Mouse (Mus musculus): ENCODE measurements at regions not wholly inside any gene's neighbourhood (a gene's known extent, or its start where the extent isn't known, plus 50 kb on each side); places are given as distances from the start of the nearest gene placed in this dataset.

GRCm38 (mm10) chr4:140396548-140396947 lies 150.0 kb upstream of the Igsf21 start:
- H3K9ac ChIP-seq: no peak overlapping the region
- no peaks in the 10 kb centered on the region for H3K36me3 ChIP-seq
- H3K4me2 ChIP-seq: no peak overlapping the region
- H3K27ac ChIP-seq: no peak overlapping the region
- no peaks in the 10 kb centered on the region for H3K9me3 ChIP-seq
- no peaks in the 10 kb centered on the region for H3K4me1 ChIP-seq
- H3K27me3 ChIP-seq: no peaks in the 10 kb centered on the region
- 36% methylated on average over 8 of the region's 8 CpGs for WGBS
- no peak for ATAC-seq (ENCODE audit: borderline replicate concordance, extremely low read depth, low FRiP score, low TSS enrichment)
- H3K4me3 ChIP-seq: no peak overlapping the region

- Histone ChIP-seq H3K27me3 (no peaks in the 10 kb centered on the region), H3K27ac (no peak overlapping the region), H3K36me3 (no peaks in the 10 kb centered on the region), H3K4me3 (no peak overlapping the region), H3K9ac (no peak overlapping the region), H3K4me2 (no peak overlapping the region), H3K4me1 (no peaks in the 10 kb centered on the region), H3K9me3 (no peaks in the 10 kb centered on the region)
- ATAC-seq (ENCODE audit: borderline replicate concordance, extremely low read depth, low FRiP score, low TSS enrichment): no peak
- WGBS: 5% methylated on average over 7 of the region's 7 CpGs
Measured at GRCm38 (mm10) chr4:140392290-140392689, 145.7 kb upstream of the Igsf21 start.

- no peaks in the 10 kb centered on the region for H3K9me3 ChIP-seq
- ATAC-seq (ENCODE audit: borderline replicate concordance, extremely low read depth, low FRiP score, low TSS enrichment): no peak
- H3K27me3 ChIP-seq: no peaks in the 10 kb centered on the region
- WGBS: 31% methylated on average over 12 of the region's 12 CpGs
- no peak overlapping the region for H3K27ac ChIP-seq
- H3K9ac ChIP-seq: no peak overlapping the region
- no peak overlapping the region for H3K4me3 ChIP-seq
- no peaks in the 10 kb centered on the region for H3K36me3 ChIP-seq
- H3K4me2 ChIP-seq: no peak overlapping the region
- H3K4me1 ChIP-seq: no peaks in the 10 kb centered on the region
Measured at GRCm38 (mm10) chr4:140390684-140391234, 144.2 kb upstream of the Igsf21 start.

GRCm38 (mm10) chr4:140385686-140386085 lies 139.1 kb upstream of the Igsf21 start:
- H3K4me3 ChIP-seq: no peak overlapping the region
- no peak overlapping the region for H3K4me2 ChIP-seq
- no peak overlapping the region for H3K9ac ChIP-seq
- no peak for ATAC-seq (ENCODE audit: borderline replicate concordance, extremely low read depth, low FRiP score, low TSS enrichment)
- H3K27me3 ChIP-seq: no peaks in the 10 kb centered on the region
- no peak overlapping the region for H3K27ac ChIP-seq
- H3K4me1 ChIP-seq: no peaks in the 10 kb centered on the region
- no peaks in the 10 kb centered on the region for H3K36me3 ChIP-seq
- WGBS: 55% methylated on average over 6 of the region's 6 CpGs
- no peaks in the 10 kb centered on the region for H3K9me3 ChIP-seq

GRCm38 (mm10) chr4:140385226-140385625 lies 138.6 kb upstream of the Igsf21 start:
- no peaks in the 10 kb centered on the region for H3K27me3 ChIP-seq
- H3K4me2 ChIP-seq: no peak overlapping the region
- ATAC-seq (ENCODE audit: borderline replicate concordance, extremely low read depth, low FRiP score, low TSS enrichment): no peak
- 87% methylated on average over 14 of the region's 14 CpGs for WGBS
- H3K4me3 ChIP-seq: no peak overlapping the region
- no peaks in the 10 kb centered on the region for H3K36me3 ChIP-seq
- no peak overlapping the region for H3K9ac ChIP-seq
- no peaks in the 10 kb centered on the region for H3K4me1 ChIP-seq
- H3K27ac ChIP-seq: no peak overlapping the region
- no peaks in the 10 kb centered on the region for H3K9me3 ChIP-seq

- ATAC-seq (ENCODE audit: borderline replicate concordance, extremely low read depth, low FRiP score, low TSS enrichment): no peak
- WGBS: 61% methylated on average over 7 of the region's 7 CpGs
Measured at GRCm38 (mm10) chr4:140383596-140383995, 137.0 kb upstream of the Igsf21 start.

GRCm38 (mm10) chr4:140380733-140381132 lies 134.1 kb upstream of the Igsf21 start:
- WGBS: 23% methylated on average over 13 of the region's 13 CpGs
- Histone ChIP-seq H3K27me3 (no peaks in the 10 kb centered on the region), H3K9me3 (no peaks in the 10 kb centered on the region), H3K9ac (no peak overlapping the region), H3K4me3 (no peak overlapping the region), H3K27ac (no peak overlapping the region), H3K36me3 (no peaks in the 10 kb centered on the region), H3K4me1 (no peaks in the 10 kb centered on the region), H3K4me2 (no peak overlapping the region)
- ATAC-seq (ENCODE audit: borderline replicate concordance, extremely low read depth, low FRiP score, low TSS enrichment): no peak

More at GRCm38 (mm10) chr4:140383596-140383995, 137.0 kb upstream of the Igsf21 start:
- Histone ChIP-seq H3K9me3 (no peaks in the 10 kb centered on the region), H3K27me3 (no peaks in the 10 kb centered on the region), H3K27ac (no peak overlapping the region), H3K9ac (no peak overlapping the region), H3K4me3 (no peak overlapping the region), H3K36me3 (no peaks in the 10 kb centered on the region), H3K4me1 (no peaks in the 10 kb centered on the region), H3K4me2 (no peak overlapping the region)

GRCm38 (mm10) chr4:140377941-140378340 lies 131.4 kb upstream of the Igsf21 start:
- Histone ChIP-seq H3K9me3 (no peaks in the 10 kb centered on the region), H3K4me2 (no peak overlapping the region), H3K27me3 (no peaks in the 10 kb centered on the region), H3K4me1 (no peaks in the 10 kb centered on the region), H3K4me3 (no peak overlapping the region), H3K9ac (no peak overlapping the region), H3K27ac (no peak overlapping the region), H3K36me3 (no peaks in the 10 kb centered on the region)
- ATAC-seq (ENCODE audit: borderline replicate concordance, extremely low read depth, low FRiP score, low TSS enrichment): no peak
- WGBS: 47% methylated on average over 1 of the region's 1 CpGs

GRCm38 (mm10) chr4:140372586-140373325 lies 126.2 kb upstream of the Igsf21 start:
- no peak for ATAC-seq (ENCODE audit: borderline replicate concordance, extremely low read depth, low FRiP score, low TSS enrichment)

GRCm38 (mm10) chr4:140371426-140372213 lies 125.0 kb upstream of the Igsf21 start:
- Histone ChIP-seq H3K4me1 (no peaks in the 10 kb centered on the region), H3K27ac (no peak overlapping the region), H3K4me2 (no peak overlapping the region), H3K27me3 (no peaks in the 10 kb centered on the region), H3K36me3 (no peaks in the 10 kb centered on the region), H3K9me3 (no peaks in the 10 kb centered on the region), H3K4me3 (no peak overlapping the region), H3K9ac (no peak overlapping the region)
- WGBS: 80% methylated on average over 20 of the region's 20 CpGs
- ATAC-seq (ENCODE audit: borderline replicate concordance, extremely low read depth, low FRiP score, low TSS enrichment): no peak

More at GRCm38 (mm10) chr4:140372586-140373325, 126.2 kb upstream of the Igsf21 start:
- Histone ChIP-seq H3K4me3 (no peak overlapping the region), H3K4me2 (no peak overlapping the region), H3K4me1 (no peaks in the 10 kb centered on the region), H3K9ac (no peak overlapping the region), H3K9me3 (no peaks in the 10 kb centered on the region), H3K27me3 (no peaks in the 10 kb centered on the region), H3K27ac (no peak overlapping the region), H3K36me3 (no peaks in the 10 kb centered on the region)
- WGBS: 37% methylated on average over 11 of the region's 11 CpGs

- Histone ChIP-seq H3K27me3 (no peaks in the 10 kb centered on the region), H3K27ac (no peak overlapping the region), H3K4me3 (no peak overlapping the region), H3K4me1 (no peaks in the 10 kb centered on the region), H3K4me2 (no peak overlapping the region), H3K9me3 (no peaks in the 10 kb centered on the region), H3K9ac (no peak overlapping the region), H3K36me3 (no peaks in the 10 kb centered on the region)
- WGBS: 22% methylated on average over 8 of the region's 8 CpGs
- no peak for ATAC-seq (ENCODE audit: borderline replicate concordance, extremely low read depth, low FRiP score, low TSS enrichment)
Measured at GRCm38 (mm10) chr4:140366975-140367680, 120.5 kb upstream of the Igsf21 start.
